Mouse (Mus musculus) lung, postnatal 10 days (tissue): ENCODE measurements at regions not wholly inside any gene's neighbourhood (a gene's known extent, or its start where the extent isn't known, plus 50 kb on each side); places are given as distances from the start of the nearest gene placed in this dataset.

Experiments used
- DNase-seq: peaks from one replicate; pipeline ENCODE4 v3.0.0; 2021

- no peak for DNase-seq
These were observed 90.3 kb downstream of the Brms1l start for GRCm38 (mm10) chr12:55926276-55926973.
